Mouse (Mus musculus) leukemia stem cell, adult 10-12 weeks (primary cell): ENCODE data around the gene Pet117. TPM values are rescaled to one million over a fixed set of nuclear protein-coding genes. Genes with fewer than 3 reads are reported as not detected.

ENCODE experiments used
- polyA plus RNA-seq: library from polyadenylated mRNA; stranded (reverse); fragments of >175 nt; gene quantifications from 2 replicates; pipeline ENCODE4 v1.2.3, GENCODE M21; 2012; ENCODE audit warnings: low replicate concordance

The Pet117 gene
- polyA plus RNA-seq: 11.1 TPM in 1 of 2 replicates, not detected in the other

GRCm38 (mm10) chr2:144368400-144369019, at the start of gene Pet117, which contains the start of gene Kat14:
Gene Pet117 (plus strand): TSS chr2:144368996.
Gene Kat14 (plus strand): TSS chr2:144368983.

DNA sequence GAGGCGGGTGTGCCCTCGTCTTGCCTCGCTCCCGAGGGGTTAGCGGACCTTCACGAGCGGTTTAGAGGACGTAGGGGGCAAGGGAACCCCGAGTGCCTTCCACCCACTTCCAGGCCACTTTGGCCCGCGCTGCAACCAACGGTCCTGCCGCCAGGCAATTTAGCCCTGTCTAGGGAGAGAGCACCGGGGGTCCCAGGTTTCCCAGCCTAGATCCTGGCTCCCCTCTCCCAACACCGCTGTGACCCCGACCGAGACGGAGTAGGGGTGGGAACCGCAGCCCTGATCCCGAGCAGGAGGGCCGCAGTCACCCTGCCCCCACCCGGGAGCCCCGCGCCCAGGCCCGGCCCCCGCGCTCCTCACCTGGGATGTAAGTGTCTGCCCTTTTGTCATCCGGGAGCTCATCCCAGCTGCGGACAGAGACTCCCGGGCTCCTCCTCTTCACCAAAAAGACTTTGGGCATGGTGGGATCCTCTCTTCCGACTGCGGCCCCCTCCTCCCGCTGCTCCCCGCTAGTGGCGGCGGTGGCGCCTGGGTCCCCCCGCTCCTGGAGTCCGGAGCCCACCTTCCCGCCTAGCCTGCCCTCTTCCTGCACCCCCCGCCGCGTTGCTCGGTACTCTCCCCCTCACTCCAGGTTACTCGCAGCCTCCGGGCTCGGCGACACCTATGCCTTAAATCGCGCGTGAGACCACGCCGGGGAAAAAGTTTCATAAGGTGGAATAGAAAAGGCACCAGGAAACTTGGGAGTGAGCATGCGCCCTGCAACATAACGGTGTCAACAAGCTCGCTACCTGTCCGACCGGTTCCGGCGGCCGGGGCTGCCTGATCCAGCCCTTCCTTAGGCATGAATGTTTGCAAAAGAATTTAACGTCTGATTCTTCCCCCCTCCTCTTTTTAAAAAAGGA, 37.1 kb upstream of the Pet117 start, which contains the start of gene Ovol2:
TSS of gene Ovol2 (minus strand) at position 746 of the 902 bp plus-strand sequence.

Other genes starting within 250 kb of the Pet117 start
- gene Mgme1, start 98.3 kb upstream of the Pet117 start, polyA plus RNA-seq: 0.39 and 2.3 TPM in 2 replicates
- 16.6 and 35.2 TPM in 2 replicates for gene Snx5, start 98.1 kb upstream of the Pet117 start, polyA plus RNA-seq
- not detected in 2 replicates for gene Ovol2, start 36.9 kb upstream of the Pet117 start, polyA plus RNA-seq
- gene Kat14, start within 50 bp of the Pet117 start, polyA plus RNA-seq: 7.3 and 27.2 TPM in 2 replicates
- not detected in 2 replicates for gene Dzank1, start 158.4 kb downstream of the Pet117 start, polyA plus RNA-seq
- gene Polr3f, start 158.7 kb downstream of the Pet117 start, polyA plus RNA-seq: 1.5 and 8.2 TPM in 2 replicates
- gene Rbbp9, start 181.9 kb downstream of the Pet117 start, polyA plus RNA-seq: 0.60 and 0.83 TPM in 2 replicates
- gene Sec23b, start 187.2 kb downstream of the Pet117 start, polyA plus RNA-seq: 2.8 and 6.9 TPM in 2 replicates
- gene Smim26, start 225.1 kb downstream of the Pet117 start, polyA plus RNA-seq: 1.2 TPM in 1 of 2 replicates, not detected in the other
- 4.1 and 10.2 TPM in 2 replicates for gene Dtd1, start 230.9 kb downstream of the Pet117 start, polyA plus RNA-seq